Mouse (Mus musculus): ENCODE measurements at regions not wholly inside any gene's neighbourhood (a gene's known extent, or its start where the extent isn't known, plus 50 kb on each side); places are given as distances from the start of the nearest gene placed in this dataset.

GRCm38 (mm10) chr2:103848923-103849700 lies 51.7 kb upstream of the Caprin1 start:
- no peak for TF ChIP-seq MAX (IDR thresholded peaks at IDR 0.05)
- peak; percentile 26 for TF ChIP-seq CTCF (IDR thresholded peaks at IDR 0.05; ENCODE audit: control insufficient read depth, insufficient read depth, insufficient read length)
- peaks cover 3% of the 10 kb centered on the region for H3K27me3 ChIP-seq (ENCODE audit: control insufficient read depth, insufficient read depth, insufficient read length)
- H3K4me3 ChIP-seq (ENCODE audit: insufficient read depth, poor library complexity, severe bottlenecking): no peak overlapping the region
- H3K79me2 ChIP-seq (ENCODE audit: control insufficient read depth, insufficient read depth): no peaks in the 10 kb centered on the region
- H3K36me3 ChIP-seq (ENCODE audit: control insufficient read depth, insufficient read depth): no peaks in the 10 kb centered on the region
- H3K79me3 ChIP-seq (ENCODE audit: low read depth): no peaks in the 10 kb centered on the region
- no peak overlapping the region for H3ac ChIP-seq (ENCODE audit: control insufficient read depth, insufficient read length, low read depth)

DNA sequence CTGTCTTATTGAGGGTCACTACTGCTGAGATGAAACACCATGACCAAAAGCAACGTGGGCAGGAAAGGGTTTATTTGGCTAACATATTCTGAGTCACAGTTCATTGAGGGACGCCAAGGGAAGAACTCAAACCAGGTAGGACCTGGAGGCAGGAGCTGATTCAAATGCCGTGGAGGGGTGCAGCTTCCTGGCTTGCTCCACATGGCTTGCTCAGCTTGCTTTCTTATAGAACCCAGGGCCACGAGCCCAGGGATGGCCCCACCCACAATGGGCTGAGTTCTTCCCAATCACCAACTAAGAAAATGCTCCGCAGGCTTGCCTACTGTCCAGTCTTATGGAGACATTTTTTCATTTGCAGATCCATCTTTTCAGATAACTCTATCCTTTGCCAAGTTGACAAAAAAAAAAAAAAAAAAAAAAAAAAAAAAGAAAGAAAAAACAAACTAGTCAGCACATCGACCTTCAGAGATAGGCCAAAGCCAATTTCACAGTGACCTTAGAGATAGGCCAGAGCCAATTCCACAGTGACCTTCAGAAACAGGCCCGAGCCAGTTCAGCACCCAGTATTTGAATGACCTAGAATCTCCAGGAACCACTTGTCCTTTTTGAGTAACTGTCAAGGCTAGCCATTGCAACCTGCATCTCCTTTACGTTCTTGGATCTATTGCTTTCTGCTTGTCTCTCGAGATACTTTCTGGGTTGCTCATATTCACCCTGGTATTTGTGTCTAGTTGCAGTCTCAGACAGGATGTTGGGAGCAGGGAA lies 52.5 kb upstream of the Caprin1 start:
- no peak overlapping the region for H3K4me3 ChIP-seq (ENCODE audit: insufficient read depth, poor library complexity, severe bottlenecking)
- H3ac ChIP-seq (ENCODE audit: control insufficient read depth, insufficient read length, low read depth): no peak overlapping the region
- H3K36me3 ChIP-seq (ENCODE audit: control insufficient read depth, insufficient read depth): no peaks in the 10 kb centered on the region
- no peaks in the 10 kb centered on the region for H3K79me3 ChIP-seq (ENCODE audit: low read depth)
- peaks cover 3% of the 10 kb centered on the region for H3K27me3 ChIP-seq (ENCODE audit: control insufficient read depth, insufficient read depth, insufficient read length)
- TF ChIP-seq CTCF (IDR thresholded peaks at IDR 0.05; ENCODE audit: control insufficient read depth, insufficient read depth, insufficient read length): no peak
- TF ChIP-seq MYOG (IDR thresholded peaks at IDR 0.05; ENCODE audit: control insufficient read depth, extremely low read depth, insufficient read length): no peak
- no peak for TF ChIP-seq CEBPB (IDR thresholded peaks at IDR 0.05; ENCODE audit: low read depth)
- no peak for TF ChIP-seq MAX (IDR thresholded peaks at IDR 0.05)
- no peak for TF ChIP-seq MYOD1 (IDR thresholded peaks at IDR 0.05; ENCODE audit: control insufficient read depth, insufficient read length, low read depth)
- no peak for TF ChIP-seq FOSL1 (IDR thresholded peaks at IDR 0.05; ENCODE audit: insufficient read depth, low read length, poor library complexity, severe bottlenecking)
- TF ChIP-seq USF1 (IDR thresholded peaks at IDR 0.05; ENCODE audit: low read depth): no peak
- no peaks in the 10 kb centered on the region for H3K79me2 ChIP-seq (ENCODE audit: control insufficient read depth, insufficient read depth)

- no peak overlapping the region for H3K4me3 ChIP-seq (ENCODE audit: insufficient read depth, poor library complexity, severe bottlenecking)
- peaks cover 3% of the 10 kb centered on the region for H3K27me3 ChIP-seq (ENCODE audit: control insufficient read depth, insufficient read depth, insufficient read length)
- no peaks in the 10 kb centered on the region for H3K79me2 ChIP-seq (ENCODE audit: control insufficient read depth, insufficient read depth)
- TF ChIP-seq FOSL1 (IDR thresholded peaks at IDR 0.05; ENCODE audit: insufficient read depth, low read length, poor library complexity, severe bottlenecking) (no peak), MYOG (IDR thresholded peaks at IDR 0.05; ENCODE audit: control insufficient read depth, extremely low read depth, insufficient read length) (no peak), MYOD1 (IDR thresholded peaks at IDR 0.05; ENCODE audit: control insufficient read depth, insufficient read length, low read depth) (no peak), CTCF (IDR thresholded peaks at IDR 0.05; ENCODE audit: control insufficient read depth, insufficient read depth, insufficient read length) (no peak), MAX (IDR thresholded peaks at IDR 0.05) (no peak), USF1 (IDR thresholded peaks at IDR 0.05; ENCODE audit: low read depth) (no peak), CEBPB (IDR thresholded peaks at IDR 0.05; ENCODE audit: low read depth) (no peak)
- no peak overlapping the region for H3ac ChIP-seq (ENCODE audit: control insufficient read depth, insufficient read length, low read depth)
- no peaks in the 10 kb centered on the region for H3K36me3 ChIP-seq (ENCODE audit: control insufficient read depth, insufficient read depth)
- no peaks in the 10 kb centered on the region for H3K79me3 ChIP-seq (ENCODE audit: low read depth)
Measured at GRCm38 (mm10) chr2:103850531-103850816, 53.0 kb upstream of the Caprin1 start.

GRCm38 (mm10) chr2:103851171-103851570 lies 53.7 kb upstream of the Caprin1 start:
- Histone ChIP-seq H3ac (ENCODE audit: control insufficient read depth, insufficient read length, low read depth) (no peak overlapping the region), H3K36me3 (ENCODE audit: control insufficient read depth, insufficient read depth) (no peaks in the 10 kb centered on the region)
- no peak for TF ChIP-seq FOSL1 (IDR thresholded peaks at IDR 0.05; ENCODE audit: insufficient read depth, low read length, poor library complexity, severe bottlenecking)

GRCm38 (mm10) chr2:103861226-103861625 lies 63.8 kb upstream of the Caprin1 start:
- H3ac ChIP-seq (ENCODE audit: control insufficient read depth, insufficient read length, low read depth): no peak overlapping the region

More at GRCm38 (mm10) chr2:103851171-103851570, 53.7 kb upstream of the Caprin1 start:
- H3K27me3 ChIP-seq (ENCODE audit: control insufficient read depth, insufficient read depth, insufficient read length): peaks cover 3% of the 10 kb centered on the region
- H3K79me2 ChIP-seq (ENCODE audit: control insufficient read depth, insufficient read depth): no peaks in the 10 kb centered on the region
- H3K4me3 ChIP-seq (ENCODE audit: insufficient read depth, poor library complexity, severe bottlenecking): no peak overlapping the region
- H3K79me3 ChIP-seq (ENCODE audit: low read depth): no peaks in the 10 kb centered on the region

GRCm38 (mm10) chr2:103864254-103864653 lies 66.8 kb upstream of the Caprin1 start:
- H3K79me3 ChIP-seq (ENCODE audit: low read depth): no peaks in the 10 kb centered on the region
- TF ChIP-seq MYOD1 (IDR thresholded peaks at IDR 0.05; ENCODE audit: control insufficient read depth, insufficient read length, low read depth): no peak
- TF ChIP-seq USF1 (IDR thresholded peaks at IDR 0.05; ENCODE audit: low read depth): no peak
- TF ChIP-seq MAX (IDR thresholded peaks at IDR 0.05): no peak
- TF ChIP-seq FOSL1 (IDR thresholded peaks at IDR 0.05; ENCODE audit: insufficient read depth, low read length, poor library complexity, severe bottlenecking): no peak
- TF ChIP-seq CEBPB (IDR thresholded peaks at IDR 0.05; ENCODE audit: low read depth): no peak
- no peak for TF ChIP-seq CTCF (IDR thresholded peaks at IDR 0.05; ENCODE audit: control insufficient read depth, insufficient read depth, insufficient read length)
- no peak for TF ChIP-seq MYOG (IDR thresholded peaks at IDR 0.05; ENCODE audit: control insufficient read depth, extremely low read depth, insufficient read length)
- no peaks in the 10 kb centered on the region for H3K79me2 ChIP-seq (ENCODE audit: control insufficient read depth, insufficient read depth)
- peaks cover 11% of the 10 kb centered on the region for H3K27me3 ChIP-seq (ENCODE audit: control insufficient read depth, insufficient read depth, insufficient read length)
- H3ac ChIP-seq (ENCODE audit: control insufficient read depth, insufficient read length, low read depth): no peak overlapping the region
- no peak overlapping the region for H3K4me3 ChIP-seq (ENCODE audit: insufficient read depth, poor library complexity, severe bottlenecking)
- no peaks in the 10 kb centered on the region for H3K36me3 ChIP-seq (ENCODE audit: control insufficient read depth, insufficient read depth)

More at GRCm38 (mm10) chr2:103861226-103861625, 63.8 kb upstream of the Caprin1 start:
- H3K4me3 ChIP-seq (ENCODE audit: insufficient read depth, poor library complexity, severe bottlenecking): no peak overlapping the region
- H3K79me2 ChIP-seq (ENCODE audit: control insufficient read depth, insufficient read depth): no peaks in the 10 kb centered on the region
- no peak for TF ChIP-seq CEBPB (IDR thresholded peaks at IDR 0.05; ENCODE audit: low read depth)
- TF ChIP-seq MYOG (IDR thresholded peaks at IDR 0.05; ENCODE audit: control insufficient read depth, extremely low read depth, insufficient read length): no peak
- no peak for TF ChIP-seq FOSL1 (IDR thresholded peaks at IDR 0.05; ENCODE audit: insufficient read depth, low read length, poor library complexity, severe bottlenecking)
- TF ChIP-seq USF1 (IDR thresholded peaks at IDR 0.05; ENCODE audit: low read depth): no peak
- TF ChIP-seq MYOD1 (IDR thresholded peaks at IDR 0.05; ENCODE audit: control insufficient read depth, insufficient read length, low read depth): no peak
- no peak for TF ChIP-seq CTCF (IDR thresholded peaks at IDR 0.05; ENCODE audit: control insufficient read depth, insufficient read depth, insufficient read length)
- H3K79me3 ChIP-seq (ENCODE audit: low read depth): no peaks in the 10 kb centered on the region
- H3K36me3 ChIP-seq (ENCODE audit: control insufficient read depth, insufficient read depth): no peaks in the 10 kb centered on the region
- H3K27me3 ChIP-seq (ENCODE audit: control insufficient read depth, insufficient read depth, insufficient read length): no peaks in the 10 kb centered on the region

Measured in C2C12 (cell line).